Mouse (Mus musculus) c-Kit-positive CD71-negative TER-119-negative erythroid progenitor cells, embryonic 14.5 days (primary cell): Measurements from ENCODE around the gene Rtn4rl2.
"Not testable (repeated sequence)": the region's sequence is repeated elsewhere in the genome, so short reads cannot be mapped to it uniquely, and the experiment has no call there.

ENCODE experiments used
- DNase-seq: peaks from one replicate; pipeline ENCODE4 v3.0.0-alpha.2; 2013; ENCODE audit warnings: low read depth

Rtn4rl2 gene

DNA sequence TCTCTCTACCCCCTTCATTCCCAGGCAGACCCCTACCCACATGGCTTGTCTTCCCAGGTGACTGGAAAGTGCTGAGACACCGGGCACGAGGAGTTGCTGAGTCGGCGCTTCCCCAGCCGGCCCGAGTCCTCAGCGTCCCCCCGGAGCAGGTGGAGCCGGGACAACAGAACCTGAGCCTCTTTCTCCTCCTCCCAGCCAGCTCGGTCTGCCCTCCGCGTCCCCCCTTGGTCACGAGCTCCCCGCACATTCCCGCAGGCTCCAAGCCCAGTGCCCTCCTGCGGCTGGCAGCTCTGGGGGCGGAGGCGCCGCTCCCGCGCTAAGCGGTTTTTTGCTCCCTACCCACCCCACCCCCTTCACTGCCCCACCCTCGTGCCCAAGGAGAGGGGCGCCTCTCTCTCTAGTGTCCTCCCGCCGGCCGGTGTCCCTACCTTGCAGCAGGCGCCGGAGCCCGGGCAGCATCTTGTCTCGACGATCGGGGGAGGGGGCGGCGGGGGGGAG, at the start of gene Rtn4rl2:
TSS of gene Rtn4rl2 (minus strand) at position 477 of the 498 bp plus-strand sequence.
- DNase-seq: no peak

DNA sequence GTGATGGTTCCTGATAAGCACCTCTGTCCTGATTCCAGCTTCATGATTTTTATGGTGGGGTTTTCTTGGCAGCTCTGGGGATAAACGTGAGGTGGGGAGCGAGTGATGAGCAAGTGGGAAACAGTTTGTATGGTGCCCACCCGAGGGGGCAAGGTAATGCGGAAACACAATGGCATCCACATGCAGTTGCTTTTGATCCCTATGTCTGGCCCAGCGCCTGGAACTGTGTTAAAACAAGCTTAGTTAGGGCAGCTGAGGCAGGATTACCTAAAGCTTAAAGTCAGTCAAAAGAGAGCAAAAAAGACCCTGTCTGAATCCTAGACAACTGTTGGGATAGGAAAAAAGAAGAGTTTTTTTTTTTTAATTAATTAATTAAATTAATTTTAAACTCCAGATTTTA, 48.6 kb upstream of the Rtn4rl2 start:
- no peak for DNase-seq

DNA sequence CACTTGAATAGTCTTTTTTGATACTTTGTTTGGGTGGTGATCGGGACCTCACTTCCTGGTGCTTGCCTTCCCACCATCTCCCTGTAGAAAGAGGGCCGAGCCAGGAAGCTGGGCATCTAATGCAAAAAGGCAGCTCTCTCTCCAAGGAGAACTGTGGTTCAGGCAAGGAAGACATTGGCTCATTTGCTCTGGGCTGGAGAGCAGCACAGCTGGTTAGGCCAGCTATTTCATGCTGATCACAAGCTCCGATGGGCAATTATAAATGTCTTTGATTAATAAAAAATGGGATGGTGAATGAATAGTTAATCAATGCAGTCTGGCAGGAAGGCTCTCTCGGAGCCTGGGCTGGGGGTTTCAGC, 48.1 kb upstream of the Rtn4rl2 start:
- no peak for DNase-seq

DNA sequence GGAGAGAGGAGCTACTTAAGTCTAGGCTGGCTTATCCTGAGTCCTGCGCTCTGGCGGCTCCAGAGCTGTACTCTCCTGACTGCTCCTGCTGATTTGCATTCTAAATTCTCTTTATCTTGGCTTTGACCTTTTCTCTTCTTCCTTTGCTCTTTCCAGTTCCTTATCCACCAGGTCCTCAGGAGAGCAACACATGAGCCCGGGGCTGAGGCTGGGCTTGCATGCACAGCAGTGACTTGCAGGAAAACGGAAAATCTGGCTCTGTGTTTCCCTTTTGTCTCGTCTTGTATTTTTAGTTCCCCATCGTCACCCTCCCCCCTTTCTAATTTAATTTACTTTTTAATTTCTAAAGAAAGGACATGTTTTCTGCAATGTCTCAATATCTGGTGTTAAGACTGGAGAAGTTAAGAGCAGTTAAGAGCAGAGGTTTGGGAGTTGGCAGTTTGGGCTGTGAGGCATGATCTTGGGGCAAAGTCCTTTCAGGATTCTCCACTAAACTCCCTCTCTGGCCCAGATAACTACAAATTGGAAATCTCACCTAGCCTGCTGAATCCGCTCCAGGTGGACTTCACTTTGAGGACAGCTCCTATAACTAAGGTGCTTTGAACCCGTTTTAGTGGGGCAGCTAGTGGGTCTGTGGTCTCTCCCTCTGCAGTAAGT, 47.6 kb upstream of the Rtn4rl2 start:
- no peak for DNase-seq

DNA sequence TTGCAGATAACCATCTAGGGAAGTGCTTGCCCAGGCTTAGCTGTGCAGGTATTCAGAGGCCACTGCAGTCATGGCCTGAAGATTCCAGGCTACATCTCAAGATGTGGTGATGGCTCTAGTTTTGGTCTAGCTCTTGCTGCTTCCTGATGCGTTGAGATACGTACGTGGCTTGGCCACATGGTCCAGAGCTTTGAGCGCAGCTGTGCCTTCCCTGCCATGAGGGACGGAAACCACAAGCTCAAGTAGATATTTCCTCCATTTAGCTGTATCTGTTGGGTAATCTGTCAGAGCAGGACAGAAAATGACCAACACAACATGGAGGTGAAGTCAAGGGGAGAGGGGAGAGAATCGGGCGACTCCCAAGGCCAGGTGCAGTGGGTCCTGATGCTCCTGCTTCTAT, 43.7 kb upstream of the Rtn4rl2 start:
- DNase-seq: no peak

DNA sequence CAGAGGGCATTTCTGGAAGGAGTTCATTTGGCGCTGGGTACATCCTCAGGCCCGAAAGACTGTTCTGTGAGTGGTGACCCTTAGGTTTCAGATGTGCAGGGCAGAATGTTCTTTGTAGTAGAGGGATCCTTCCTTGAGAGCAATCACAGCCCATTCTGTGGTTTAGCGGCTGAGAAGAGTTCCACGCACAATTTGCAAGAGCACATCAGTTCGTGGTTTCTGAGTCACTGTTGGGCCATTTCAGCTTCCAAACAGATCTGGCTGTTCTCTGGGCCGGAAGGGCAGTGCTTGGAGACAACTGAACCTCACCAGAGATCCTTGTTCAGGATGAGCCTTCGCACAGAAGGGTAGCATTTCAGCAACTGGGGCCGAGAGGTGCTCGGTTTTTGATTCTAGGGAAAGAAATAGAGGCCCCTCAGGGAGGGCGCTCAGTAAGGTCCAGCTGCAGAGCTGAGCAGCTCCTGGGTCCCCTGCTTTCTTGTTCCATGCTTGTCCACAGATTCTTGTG, 33.1 kb upstream of the Rtn4rl2 start:
- DNase-seq: no peak

DNA sequence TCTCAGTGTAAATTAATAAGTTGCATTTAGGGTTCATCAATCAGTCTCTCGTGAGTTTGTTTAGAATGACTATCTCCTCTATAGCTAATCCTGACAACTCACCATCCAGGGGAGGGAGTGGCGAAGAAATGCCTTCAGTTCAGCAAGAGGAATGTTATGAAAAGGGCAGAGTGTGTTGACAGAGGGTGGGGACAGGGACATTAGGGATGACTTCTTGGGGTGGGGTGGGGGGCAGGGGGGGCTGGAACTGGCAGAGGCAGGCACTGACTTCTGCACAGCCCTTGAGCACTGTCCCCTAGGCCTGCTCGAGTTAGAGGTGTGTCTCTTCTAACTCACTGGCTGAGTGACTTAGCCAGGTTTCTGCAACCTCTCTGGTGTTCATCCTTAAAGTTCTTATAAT, 31.7 kb upstream of the Rtn4rl2 start:
- DNase-seq: no peak

DNA sequence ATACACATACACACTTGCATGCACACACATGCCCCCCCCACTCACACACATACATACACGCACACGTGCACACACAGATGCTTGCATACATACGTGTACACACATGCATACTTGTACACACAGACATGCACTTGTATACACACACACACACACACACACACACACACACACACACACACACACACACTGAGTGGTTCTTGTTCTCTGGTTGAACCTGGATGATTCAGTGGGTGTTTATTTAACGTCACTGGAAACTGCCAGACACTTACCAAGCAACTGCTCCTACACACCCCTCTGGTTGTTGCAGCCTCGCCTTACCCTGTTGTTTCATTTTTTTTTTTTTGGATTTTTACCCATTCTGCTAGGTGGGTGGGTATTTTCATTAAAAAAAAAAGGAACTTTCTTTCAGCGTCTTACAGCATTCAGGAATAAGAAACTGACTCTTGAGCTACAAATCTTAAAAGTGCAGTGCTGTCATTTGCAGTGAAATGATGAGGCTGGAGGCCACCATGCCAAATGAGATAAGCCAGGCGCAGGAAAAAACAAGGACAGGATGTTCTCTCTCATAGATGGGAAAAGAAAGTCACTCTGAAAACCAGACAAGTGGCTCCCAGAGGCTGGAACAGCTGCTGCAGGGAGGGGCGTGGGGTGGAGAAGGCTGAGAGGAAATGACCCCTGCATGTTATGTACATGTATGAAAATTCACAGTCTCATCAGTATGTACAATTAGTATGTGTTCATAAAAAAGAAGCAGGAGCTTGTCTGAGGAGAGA, 30.2 kb upstream of the Rtn4rl2 start:
- no peak for DNase-seq

DNA sequence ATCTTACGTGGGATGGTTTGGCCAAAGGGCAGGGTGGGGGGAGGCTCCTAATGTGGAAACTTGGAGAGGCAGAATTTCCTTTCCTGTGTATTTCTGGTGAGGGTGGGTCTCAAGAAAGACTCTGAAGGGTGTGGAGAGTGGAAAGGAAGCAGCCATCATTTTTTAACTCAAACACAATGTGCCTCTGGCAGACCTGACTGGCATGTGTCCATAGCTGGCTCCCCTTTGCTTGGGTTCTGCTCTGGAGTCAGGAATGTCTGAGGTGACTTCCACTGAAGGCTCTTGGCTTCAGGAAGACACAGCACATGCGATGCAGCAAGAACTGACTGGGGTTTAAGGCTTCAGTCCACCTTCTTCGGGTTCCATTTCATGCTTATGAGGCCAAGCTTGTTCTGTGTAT, 28.8 kb upstream of the Rtn4rl2 start:
- DNase-seq: no peak

DNA sequence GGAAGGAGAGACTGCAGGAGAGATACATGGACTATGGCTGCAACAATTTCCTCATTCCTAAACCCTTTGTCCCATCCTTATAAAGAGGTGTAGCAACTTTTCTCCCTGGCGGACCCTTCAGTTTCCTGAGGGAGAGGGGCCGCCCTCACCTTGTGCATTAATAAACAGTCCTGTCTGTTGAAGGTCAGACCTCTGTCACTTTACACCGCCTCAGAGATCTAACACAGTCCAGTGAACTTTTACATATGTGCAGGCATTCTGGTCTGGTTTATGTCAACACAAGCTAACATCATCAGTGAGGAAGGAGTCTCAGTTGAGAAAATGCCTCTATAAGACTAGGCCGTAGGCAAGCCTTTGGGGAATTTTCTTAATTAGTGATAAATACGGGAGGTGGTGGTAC, 27.4 kb upstream of the Rtn4rl2 start:
- DNase-seq: no peak

DNA sequence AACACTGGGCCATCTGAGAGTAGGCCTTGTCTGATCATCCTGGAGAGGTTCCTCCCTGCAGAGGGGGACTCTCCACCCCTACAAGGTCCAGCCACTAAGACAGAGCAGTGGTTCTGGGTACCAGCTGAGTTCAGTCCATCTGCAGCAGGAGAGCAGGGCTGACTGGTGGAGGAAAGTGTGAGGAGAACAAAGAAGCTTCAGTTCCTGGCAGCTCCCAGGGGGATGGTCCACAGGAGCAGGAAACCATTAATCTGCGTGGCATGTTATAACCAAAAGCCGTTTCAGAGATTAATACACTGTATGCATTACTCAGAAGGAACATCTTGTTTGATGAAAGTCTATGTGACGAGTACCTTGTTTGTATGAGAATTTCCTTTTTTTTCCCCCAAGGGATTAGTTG, 26.2 kb upstream of the Rtn4rl2 start:
- no peak for DNase-seq

DNA sequence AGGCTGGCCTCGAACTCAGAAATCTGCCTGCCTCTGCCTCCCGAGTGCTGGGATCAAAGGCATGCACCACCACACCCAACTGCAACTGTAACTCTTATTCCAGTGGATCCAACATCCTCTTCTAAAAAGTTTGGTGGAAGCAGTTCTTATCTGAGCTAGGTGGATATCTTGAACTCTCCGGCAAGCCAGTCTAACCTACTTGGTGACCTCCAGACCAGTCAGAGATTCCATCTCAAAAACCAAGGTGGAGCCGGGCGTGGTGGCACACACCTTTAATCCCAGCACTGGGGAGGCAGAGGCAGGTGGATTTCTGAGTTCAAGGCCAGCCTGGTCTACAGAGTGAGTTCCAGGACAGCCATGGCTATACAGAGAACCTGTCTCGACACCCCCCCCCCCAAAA, 10.2 kb upstream of the Rtn4rl2 start:
- DNase-seq: not testable (repeated sequence)

DNA sequence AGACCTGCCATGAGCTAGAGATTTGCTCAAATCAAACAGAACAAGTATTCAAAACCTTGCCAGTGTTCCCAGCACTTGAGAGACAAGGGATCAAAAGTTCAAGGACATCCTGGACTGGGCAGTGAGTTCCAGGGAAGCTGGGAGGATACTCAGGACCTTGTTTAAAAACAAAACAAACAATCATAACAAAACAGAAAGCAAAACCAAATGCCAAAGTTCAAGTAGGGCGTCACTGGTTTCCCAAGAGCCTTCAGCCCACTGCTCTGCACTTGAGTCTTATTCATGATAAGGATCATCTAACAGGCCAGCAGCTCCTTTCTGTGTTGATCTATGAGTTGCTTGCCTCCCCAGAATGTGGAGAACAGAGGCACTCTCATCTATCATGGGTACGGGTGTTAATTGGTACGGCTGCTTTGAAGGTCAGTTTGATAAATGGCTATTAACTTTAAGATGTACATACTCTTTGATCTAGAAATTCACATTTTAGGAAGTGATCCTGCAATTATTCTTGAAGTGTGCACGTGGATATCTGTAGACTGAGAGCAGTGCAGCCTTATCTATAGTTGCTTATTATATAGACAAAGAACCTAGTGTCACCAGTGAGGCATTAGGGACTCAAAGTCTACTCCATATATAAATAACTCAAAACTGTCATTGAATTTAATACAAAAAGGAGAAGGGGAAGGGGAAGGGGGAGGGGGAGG, 9.1 kb upstream of the Rtn4rl2 start:
- DNase-seq: no peak

DNA sequence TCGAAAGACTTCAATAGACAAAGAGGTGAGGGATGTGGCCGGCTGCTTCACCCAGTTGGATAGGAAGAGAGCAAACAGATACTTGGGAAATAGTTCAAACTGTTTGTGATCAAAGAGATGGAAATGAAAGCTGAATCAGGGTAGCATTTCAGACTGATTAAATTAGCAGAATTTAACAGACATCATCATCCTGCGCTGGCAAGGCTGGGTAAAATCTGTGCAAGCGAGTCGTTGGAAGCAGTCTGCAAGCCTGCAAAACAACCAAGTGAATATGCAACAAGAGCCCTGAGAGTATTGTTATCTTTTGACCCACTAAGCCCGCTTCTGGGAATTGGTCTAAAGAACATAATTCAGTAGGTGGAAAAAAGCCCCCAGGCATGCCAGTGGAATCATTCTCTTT, 6.8 kb upstream of the Rtn4rl2 start:
- no peak for DNase-seq

DNA sequence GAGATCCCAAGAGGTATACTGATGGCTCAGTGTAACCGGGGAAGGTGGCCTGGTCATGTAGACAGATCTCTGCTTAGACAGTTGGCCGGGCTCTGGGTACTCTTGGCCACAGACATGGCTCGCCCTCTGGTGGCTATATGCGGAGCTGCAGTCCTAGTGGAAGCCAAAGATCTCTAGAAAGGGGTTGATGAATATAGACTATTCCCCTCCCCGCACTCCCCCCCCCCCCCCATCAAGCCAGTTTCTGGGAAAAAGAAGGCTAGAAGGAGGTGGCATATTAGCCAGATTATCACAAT, 3.5 kb upstream of the Rtn4rl2 start:
- peak; percentile 63 for DNase-seq

DNA sequence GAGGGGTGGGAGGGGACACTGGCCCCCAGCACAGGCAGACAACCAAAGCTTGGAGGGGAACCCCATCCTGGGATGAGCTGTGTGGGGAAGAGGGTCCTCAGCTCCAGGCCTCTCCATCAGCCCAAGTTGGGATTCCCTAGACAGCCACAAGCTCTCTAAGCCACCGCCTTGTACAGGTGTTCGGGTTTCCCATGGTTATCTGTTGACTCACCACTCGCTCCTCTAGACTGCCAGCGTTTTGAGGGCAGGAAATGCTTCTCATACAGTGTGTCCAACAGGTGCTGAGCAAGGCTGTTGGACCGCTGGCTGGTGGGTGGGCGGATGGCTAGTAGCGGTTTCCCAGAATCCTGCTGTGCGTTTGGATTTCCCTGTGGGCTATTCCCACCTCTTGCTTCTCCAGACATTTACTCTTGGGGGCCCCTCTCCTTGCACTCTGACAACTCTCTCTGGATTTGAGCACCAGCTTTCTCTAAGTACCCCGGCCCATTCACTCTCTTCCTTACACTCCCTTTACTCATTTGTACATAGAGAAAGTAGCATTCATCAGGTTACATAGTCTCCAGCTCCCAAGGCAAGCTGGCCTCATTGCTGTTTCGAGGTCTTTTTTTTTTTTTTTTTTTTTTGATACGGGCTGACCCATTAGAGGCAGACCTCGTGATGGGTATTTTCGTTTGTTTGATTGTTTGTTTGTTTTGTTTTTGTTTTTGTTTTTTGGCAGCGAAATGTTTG, 3.0 kb upstream of the Rtn4rl2 start:
- DNase-seq: no peak

DNA sequence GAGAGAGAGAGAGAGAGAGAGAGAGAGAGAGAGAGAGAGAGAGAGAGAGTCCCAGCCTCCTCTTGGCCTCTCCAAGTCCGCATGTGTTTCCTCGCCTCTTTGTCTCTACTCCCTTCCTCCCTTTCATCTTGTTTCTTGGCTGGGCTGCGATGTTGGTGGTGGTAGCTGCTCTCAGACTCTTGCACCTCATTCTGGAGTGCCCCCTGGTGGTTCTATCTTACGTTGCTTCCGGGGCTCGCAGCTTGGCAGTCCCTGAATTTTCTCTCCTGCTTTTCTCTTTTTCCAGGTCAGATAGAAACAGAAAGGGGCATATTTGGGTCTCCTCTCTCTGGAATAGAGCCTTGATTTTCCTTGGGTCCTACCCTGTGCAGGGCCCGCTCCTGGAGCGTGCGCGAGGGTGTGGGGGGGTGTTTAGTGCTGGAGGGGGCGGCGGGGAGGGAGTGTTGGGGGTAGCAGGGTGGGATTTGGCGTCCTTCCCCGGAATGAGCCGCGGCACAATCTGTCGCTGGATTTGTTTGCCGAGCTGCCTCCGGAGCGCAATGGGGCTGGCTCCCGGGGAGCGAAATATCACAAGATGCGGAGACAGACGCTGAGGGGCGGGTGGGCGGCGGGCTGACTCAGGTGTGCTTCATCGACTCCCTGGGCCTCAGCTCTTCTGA, 2.3 kb upstream of the Rtn4rl2 start:
- DNase-seq: peak; percentile 63

DNA sequence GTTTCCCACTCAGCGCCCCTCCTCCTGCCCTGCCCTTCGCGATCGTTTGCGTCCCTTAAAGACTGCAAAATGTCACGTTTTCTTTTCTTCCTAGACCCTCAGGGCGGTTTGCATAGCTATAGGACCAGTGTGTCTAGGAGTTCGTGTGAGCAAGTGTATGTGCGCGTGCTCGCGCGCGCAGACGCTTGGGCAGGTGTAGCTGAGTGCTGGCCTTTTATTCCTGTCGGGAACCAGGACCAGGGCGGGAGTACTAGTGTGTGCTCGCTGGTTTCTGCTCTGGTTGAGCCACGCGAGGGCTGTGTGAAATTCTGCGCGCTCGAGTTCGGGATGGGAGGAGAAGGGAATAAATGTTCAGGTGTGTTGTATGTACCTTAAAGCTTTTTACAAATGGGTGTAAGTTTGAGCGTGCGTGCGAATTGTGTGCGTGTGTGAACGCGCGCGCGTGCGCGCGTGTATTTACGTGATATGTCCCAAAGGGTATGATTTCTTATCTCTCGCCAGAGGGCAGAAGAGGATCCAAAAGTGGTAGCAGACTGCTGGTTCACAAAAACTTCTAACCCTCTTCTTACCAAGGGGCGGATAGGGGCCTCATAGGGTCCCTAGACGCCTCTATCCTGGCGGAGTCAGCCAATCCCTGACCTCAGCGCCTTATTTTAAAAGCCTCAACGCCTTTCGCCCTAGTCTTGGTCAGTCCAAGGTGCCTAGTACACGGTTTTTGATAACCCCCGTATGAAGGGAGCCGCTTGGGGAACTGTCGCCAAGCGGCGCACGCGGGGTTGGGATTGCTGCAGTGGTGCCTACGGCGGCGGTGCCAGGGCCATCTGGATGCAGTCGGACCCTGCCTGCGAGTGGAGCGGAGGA, 1.1 kb upstream of the Rtn4rl2 start:
- DNase-seq: no peak

DNA sequence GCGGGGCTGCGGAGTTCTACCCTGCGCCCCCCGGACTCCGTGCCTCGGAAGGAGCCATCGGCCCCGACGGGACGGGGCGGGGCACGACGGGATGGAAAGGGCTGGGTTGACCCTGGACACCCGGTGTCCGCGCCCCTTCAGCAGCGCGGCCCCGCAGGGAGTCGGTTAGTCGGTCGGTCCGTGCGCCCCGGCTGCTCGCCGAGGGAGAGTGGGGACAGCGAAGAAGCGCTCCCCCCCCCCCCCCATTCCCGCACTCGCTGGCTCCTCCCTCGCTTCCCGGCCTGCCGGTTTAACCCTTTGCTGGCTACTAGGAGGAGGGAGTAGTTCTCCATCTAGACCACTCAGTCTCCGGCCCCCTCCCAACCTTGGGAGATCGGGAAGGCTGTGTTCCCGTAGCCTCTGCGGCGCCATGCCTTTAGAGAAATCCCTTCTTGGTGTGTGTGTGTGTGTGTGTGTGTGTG, 341 bp upstream of the Rtn4rl2 start:
- DNase-seq: no peak

DNA sequence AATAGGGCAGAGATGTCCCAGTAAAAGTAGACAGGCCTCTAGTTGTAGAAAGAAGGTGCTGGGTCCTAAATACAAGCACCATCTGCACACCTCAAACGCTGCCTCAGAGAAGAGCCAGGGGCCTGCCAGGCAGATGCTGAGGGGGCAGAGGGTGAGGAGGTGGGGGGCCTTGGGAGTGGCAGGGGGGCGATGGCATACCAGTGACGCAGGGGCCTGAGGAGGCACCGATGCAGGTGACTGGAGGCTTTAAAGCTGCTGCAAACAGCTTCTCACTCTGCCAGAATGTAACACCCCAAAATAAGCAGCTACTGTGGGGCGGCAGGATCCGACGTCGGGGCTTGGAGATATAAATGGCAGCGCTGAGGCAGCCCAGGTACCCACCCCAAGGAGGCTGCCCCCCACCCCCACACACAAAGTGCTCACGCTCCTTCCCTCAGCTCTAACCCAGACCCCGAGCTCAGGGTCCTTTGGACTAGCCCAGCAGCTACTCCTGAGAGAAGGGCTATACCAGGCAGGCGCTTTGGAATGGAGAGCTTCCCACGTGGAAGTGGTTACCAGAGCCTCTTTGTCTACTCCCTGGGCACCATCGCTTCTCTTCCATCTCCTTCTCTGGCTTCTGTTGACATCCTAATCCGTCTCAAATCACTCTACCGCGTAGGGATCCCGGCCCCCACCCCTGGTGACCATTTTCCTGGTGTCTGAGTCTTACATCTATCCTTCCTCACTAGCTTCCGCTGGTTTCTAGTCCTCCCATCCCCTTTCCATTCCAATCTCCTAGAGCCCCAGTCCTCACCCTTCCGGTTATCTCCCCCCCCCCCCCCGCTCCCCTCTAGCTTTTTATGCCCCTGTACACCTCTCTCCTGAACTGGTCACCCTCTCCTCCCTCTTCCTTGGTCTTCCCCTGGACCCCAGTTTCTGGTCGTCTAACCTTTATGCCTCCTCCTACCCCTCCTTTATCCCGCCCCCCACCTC, 1.1 kb downstream of the Rtn4rl2 start:
- DNase-seq: no peak
